Mouse (Mus musculus) heart, embryonic 15.5 days (tissue): ENCODE data around the gene Dph3. TPM values are rescaled to one million over a fixed set of nuclear protein-coding genes. Genes with fewer than 3 reads are reported as not detected.
A peak's percentile ranks its signal among the peaks of the same experiment; 100 is the strongest.

ENCODE experiments used
- ATAC-seq: fragments of 200-750 bp; cut with Nextera tagmentation; replicated peaks from 2 replicates; pipeline ENCODE4 v1.8.0; 2017; ENCODE audit warnings: low read depth, moderate TSS enrichment; ENCODE audit not compliant: insufficient number of reproducible peaks, insufficient read depth, low FRiP score
- H3K27ac ChIP-seq: fragments of 300-500 bp; sonication (generic); 2 replicates; pipeline ENCODE4 v1.5.1; 2015; ENCODE audit warnings: mild to moderate bottlenecking, inconsistent platforms
- H3K27me3 ChIP-seq: fragments of 300-500 bp; sonication (generic); 2 replicates; pipeline ENCODE4 v1.6.1; 2015; ENCODE audit warnings: inconsistent platforms
- H3K36me3 ChIP-seq: fragments of 300-500 bp; sonication (generic); 2 replicates; pipeline ENCODE4 v1.6.1; 2015; ENCODE audit warnings: mild to moderate bottlenecking, inconsistent platforms
- H3K4me1 ChIP-seq: fragments of 300-500 bp; sonication (generic); replicated peaks from 2 replicates; pipeline ENCODE4 v1.6.1; 2015; ENCODE audit warnings: inconsistent platforms
- H3K4me2 ChIP-seq: fragments of 300-500 bp; sonication (generic); 2 replicates; pipeline ENCODE4 v1.6.1; 2015; ENCODE audit warnings: inconsistent platforms, mild to moderate bottlenecking, moderate library complexity
- H3K4me3 ChIP-seq: fragments of 300-500 bp; sonication (generic); 2 replicates; pipeline ENCODE4 v1.5.1; 2015; ENCODE audit warnings: mild to moderate bottlenecking, inconsistent platforms
- H3K9ac ChIP-seq: fragments of 300-500 bp; sonication (generic); 2 replicates; pipeline ENCODE4 v1.6.1; 2015; ENCODE audit warnings: mild to moderate bottlenecking, inconsistent platforms
- H3K9me3 ChIP-seq: fragments of 300-500 bp; sonication (generic); replicated peaks from 2 replicates; pipeline ENCODE4 v1.6.1; 2016; ENCODE audit warnings: inconsistent platforms
- WGBS: fragments of 180-500 bp; shearing (Covaris S2); methylation state at CpG from one replicate; pipeline ENCODE4 v1.1.7; 2015; ENCODE audit warnings: mixed read lengths; 5-methylcytosine and 5-hydroxymethylcytosine counted together
- polyA plus RNA-seq: library from polyadenylated mRNA; unstranded; fragments of >200 nt; fragmentation: Nextera tagmentation; extraction: Ambion mirVana; gene quantifications from 2 replicates; pipeline ENCODE4 v1.2.1, GENCODE M21; 2015

Dph3 gene
- polyA plus RNA-seq, 1 experiment from 2014 or later, result 81.3 TPM

DNA sequence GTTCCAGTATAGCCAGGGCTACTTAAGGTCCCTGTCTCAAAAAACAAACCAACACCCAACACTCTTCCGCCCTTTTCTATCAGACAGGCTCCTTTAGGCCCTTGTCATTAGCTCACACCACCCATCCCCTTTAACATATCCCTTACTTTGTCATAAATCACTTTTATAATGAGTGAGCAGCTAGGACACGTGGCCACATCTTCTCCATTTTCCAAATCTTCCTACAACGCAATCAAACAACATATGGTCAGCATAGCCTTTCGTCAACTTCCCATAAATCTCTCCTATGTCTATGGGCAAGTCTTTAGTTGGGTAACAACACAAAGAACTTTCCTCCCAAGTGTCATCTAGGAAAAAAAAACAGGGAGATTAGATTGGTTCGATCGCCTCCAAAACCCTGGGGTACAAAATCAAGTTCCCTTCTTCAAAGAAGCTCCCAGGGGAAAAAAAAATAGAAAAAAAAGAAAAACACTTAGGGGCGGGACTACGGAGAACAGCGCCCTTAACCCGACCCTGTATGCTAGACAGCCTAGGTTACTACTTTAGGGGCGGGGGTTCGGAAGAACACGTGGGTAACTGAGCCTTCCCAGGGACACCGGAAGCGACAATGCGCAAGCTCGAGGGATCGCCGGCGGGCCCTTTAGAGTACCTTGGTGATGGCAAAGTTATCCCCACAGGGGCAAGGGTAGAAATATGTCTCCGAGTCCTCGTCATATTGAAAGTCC, 606 bp downstream of the Dph3 start, which contains the start of gene Oxnad1:
TSS of gene Oxnad1 (plus strand) at position 614 of the 725 bp plus-strand sequence.
- no peaks in the 10 kb centered on the region for H3K9me3 ChIP-seq
- peaks cover 22% of the 10 kb centered on the region for H3K36me3 ChIP-seq
- peak within 1 kb of the TSS; percentile 64 for H3K4me2 ChIP-seq
- H3K27ac ChIP-seq, result peak within 1 kb of the TSS; percentile 94
- H3K9ac ChIP-seq, result peak within 1 kb of the TSS; percentile 62
- peak; percentile 92 for ATAC-seq
- 3% methylated on average over 22 of the region's 22 CpGs for WGBS
- peaks cover 11% of the 10 kb centered on the region for H3K4me1 ChIP-seq
- H3K27me3 ChIP-seq, result no peaks in the 10 kb centered on the region
- peak within 1 kb of the TSS; percentile 70 for H3K4me3 ChIP-seq

DNA sequence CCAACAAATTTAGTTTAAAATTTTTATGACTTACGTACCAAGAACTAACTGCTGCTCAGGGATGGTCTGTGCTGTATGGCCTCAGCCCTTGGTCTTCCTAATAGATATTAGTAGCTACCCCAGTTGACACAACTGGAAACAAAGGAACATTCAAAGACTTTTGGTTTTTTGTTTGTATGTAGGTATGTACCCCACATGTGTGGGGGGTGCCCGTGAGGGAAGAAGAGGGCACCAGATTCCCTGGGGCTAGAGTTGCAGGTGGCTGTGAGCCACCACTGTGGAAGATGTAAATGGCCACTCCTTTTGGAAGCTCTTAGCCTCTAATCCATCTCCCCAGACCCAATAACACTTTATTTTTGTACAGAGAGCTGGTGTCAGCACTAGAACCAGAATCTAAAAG, 2.1 kb downstream of the Dph3 start:
- WGBS, result 90% methylated on average over 2 of the region's 2 CpGs
- ATAC-seq, result no peak
- Histone ChIP-seq H3K4me1 (peaks cover 9% of the 10 kb centered on the region), H3K4me2 (no peak overlapping the region), H3K27me3 (no peaks in the 10 kb centered on the region), H3K9me3 (no peaks in the 10 kb centered on the region), H3K4me3 (no peak overlapping the region), H3K9ac (no peak overlapping the region), H3K27ac (no peak overlapping the region), H3K36me3 (peaks cover 22% of the 10 kb centered on the region)

DNA sequence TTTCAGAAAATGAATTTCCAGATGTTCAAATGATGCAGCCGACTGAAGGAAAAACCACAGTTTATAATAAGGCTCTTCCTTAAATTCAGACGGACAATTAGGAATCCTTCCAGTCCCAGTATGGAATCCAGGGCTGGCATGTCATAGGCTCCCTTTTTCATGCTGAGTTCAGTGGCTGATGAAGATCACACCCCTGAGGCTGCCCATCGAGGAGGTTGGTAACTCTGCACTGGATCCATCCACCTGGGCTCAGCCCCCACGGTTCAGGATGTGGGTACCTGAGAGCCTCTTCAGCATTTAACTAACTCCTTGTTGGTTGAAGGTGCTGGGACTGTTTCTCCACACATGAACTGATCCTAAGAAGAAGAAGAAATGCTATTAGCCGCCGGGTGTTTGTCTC, 2.6 kb downstream of the Dph3 start:
- no peaks in the 10 kb centered on the region for H3K9me3 ChIP-seq
- 92% methylated on average over 6 of the region's 6 CpGs for WGBS
- ATAC-seq, result no peak
- H3K27ac ChIP-seq, result no peak overlapping the region
- H3K9ac ChIP-seq, result no peak overlapping the region
- H3K4me1 ChIP-seq, result peaks cover 9% of the 10 kb centered on the region
- peaks cover 22% of the 10 kb centered on the region for H3K36me3 ChIP-seq
- H3K4me3 ChIP-seq, result no peak overlapping the region
- no peaks in the 10 kb centered on the region for H3K27me3 ChIP-seq
- no peak overlapping the region for H3K4me2 ChIP-seq

DNA sequence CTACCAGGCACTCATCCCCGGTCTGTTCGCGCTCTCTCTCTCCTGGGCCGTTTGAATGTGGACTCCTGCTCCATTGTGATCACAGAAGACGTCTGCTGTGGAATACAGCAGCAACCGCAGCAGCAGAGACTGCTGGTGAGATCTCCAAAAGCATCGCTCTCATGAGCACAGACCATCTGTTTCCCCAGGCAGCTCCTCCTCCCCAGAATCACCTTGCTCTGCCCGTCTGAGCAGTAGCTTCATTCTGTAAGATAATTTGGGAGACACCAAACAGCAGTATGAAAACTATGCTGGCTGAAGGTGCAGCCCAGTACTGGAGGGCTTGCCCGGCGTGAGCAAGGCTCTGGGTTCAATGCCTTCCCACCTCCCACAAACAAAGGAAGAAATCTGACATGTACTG, 4.5 kb downstream of the Dph3 start:
- no peak overlapping the region for H3K27ac ChIP-seq
- no peak overlapping the region for H3K4me3 ChIP-seq
- peaks cover 3% of the 10 kb centered on the region; the same call in 1 of the 2 replicates for H3K4me1 ChIP-seq
- peaks cover 22% of the 10 kb centered on the region for H3K36me3 ChIP-seq
- no peaks in the 10 kb centered on the region for H3K9me3 ChIP-seq
- no peak for ATAC-seq
- no peak overlapping the region for H3K4me2 ChIP-seq
- H3K27me3 ChIP-seq, result no peaks in the 10 kb centered on the region
- no peak overlapping the region for H3K9ac ChIP-seq
- WGBS, result 82% methylated on average over 10 of the region's 10 CpGs

DNA sequence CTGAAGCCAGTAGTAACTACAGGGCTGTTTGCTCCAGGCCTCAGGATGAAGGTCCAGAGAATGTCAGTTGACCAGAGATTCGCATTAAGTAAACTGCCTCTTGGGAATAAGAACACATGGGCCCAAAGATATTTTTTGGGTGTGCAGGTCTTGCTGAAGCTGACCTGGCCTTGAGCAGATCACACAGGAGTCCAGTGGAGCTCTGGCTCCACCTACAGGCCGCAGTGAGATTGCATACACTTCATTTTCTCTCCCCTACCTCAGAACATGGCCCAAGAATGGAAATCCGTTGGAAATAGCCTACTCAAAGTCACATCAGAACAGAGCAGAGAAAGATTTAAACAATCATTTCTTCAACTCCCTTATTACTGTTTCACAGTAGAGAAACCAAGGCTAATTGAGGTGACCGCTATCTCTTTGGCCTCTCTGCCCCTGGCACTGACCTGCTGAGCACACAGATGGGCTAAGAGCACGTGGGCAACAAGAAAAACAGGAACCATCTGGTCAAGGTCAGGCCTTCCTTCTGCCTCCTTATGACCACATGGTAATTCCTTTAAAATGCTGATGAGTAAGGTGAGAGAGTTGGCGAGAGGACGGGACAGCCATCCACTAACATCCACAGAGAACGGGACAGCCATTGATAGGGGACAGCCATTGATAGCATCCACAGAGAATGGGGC, 8.5 kb downstream of the Dph3 start:
- Histone ChIP-seq H3K27ac (no peak overlapping the region), H3K4me3 (no peak overlapping the region), H3K4me2 (no peak overlapping the region), H3K27me3 (no peaks in the 10 kb centered on the region), H3K36me3 (peaks cover 11% of the 10 kb centered on the region), H3K4me1 (peaks cover 18% of the 10 kb centered on the region), H3K9ac (no peak overlapping the region), H3K9me3 (no peaks in the 10 kb centered on the region)
- ATAC-seq, result no peak
- 44% methylated on average over 8 of the region's 8 CpGs for WGBS

DNA sequence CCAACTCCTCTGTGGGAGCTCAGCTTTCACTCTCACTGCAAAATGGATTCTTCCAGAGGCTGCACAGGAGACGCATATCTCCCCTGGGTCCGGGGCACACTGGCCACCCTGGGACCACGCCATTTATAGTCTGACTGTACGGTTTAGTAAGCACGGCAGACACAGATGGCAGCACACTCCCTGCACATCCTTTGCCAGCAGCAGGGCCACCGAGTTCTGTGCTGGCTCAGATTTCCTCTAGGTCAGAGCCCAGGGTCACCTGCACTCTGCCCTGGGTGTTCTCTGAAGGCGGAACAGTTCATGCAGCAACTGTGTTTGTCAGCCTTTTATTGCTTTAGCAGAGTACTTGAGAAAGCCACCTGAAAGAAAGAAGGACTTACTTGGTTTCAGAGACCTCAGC, 11.6 kb downstream of the Dph3 start:
- no peak for ATAC-seq
- H3K4me2 ChIP-seq, result no peak overlapping the region
- no peak overlapping the region for H3K9ac ChIP-seq

DNA sequence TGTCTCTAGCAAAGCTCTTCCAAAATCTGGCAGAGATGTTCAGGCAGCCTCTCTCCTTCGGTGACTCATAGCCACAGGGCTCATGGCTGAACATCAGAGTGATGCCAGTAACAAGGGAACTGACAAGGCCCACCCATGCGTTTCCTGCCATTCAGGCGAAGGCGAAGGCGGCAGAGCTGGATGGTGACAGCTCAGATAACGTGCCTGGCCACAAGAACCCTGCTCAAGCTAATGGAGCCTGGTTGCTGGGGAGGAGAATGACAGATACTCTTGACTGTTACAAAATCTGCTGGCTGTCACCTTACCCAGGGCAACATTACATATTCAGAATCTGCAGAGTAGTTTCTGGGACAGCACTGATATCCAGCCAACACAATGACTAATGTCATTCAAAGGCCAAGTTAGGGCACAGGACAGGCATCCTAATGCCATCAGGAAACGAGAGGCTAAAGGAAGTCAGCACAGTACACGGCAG, 12.3 kb downstream of the Dph3 start:
- H3K27me3 ChIP-seq, result no peaks in the 10 kb centered on the region
- no peak overlapping the region for H3K4me3 ChIP-seq
- H3K9ac ChIP-seq, result no peak overlapping the region
- H3K4me2 ChIP-seq, result no peak overlapping the region
- WGBS, result 15% methylated on average over 8 of the region's 8 CpGs
- peak overlapping the region; percentile 74 for H3K27ac ChIP-seq
- ATAC-seq, result peak; percentile 83
- no peaks in the 10 kb centered on the region for H3K36me3 ChIP-seq
- no peaks in the 10 kb centered on the region for H3K9me3 ChIP-seq
- peaks cover 18% of the 10 kb centered on the region for H3K4me1 ChIP-seq

More for the DNA sequence above, 11.6 kb downstream of the Dph3 start:
- Histone ChIP-seq H3K9me3 (no peaks in the 10 kb centered on the region), H3K4me3 (no peak overlapping the region), H3K27ac (peak overlapping the region; percentile 74), H3K36me3 (no peaks in the 10 kb centered on the region), H3K27me3 (no peaks in the 10 kb centered on the region), H3K4me1 (peaks cover 18% of the 10 kb centered on the region)
- 54% methylated on average over 7 of the region's 7 CpGs for WGBS

DNA sequence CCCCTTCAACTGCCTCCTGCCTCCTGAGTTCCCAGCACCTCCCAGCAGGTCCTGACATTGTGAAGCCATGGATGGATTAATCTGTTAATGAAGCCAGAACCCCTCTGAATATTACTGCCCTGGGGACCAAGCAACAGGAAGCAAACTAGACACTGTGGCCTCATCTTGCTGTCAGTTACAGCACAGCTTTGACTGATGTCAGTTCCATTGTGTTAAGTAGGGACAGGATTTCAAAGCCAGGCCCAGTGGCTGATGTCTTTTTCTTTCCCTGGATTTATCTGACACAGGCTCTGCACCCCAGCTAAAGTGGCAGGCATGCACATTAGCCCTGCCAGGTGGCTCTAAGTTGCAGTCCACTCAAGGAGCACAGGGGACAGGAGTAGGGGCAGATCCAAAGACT, 12.7 kb downstream of the Dph3 start:
- H3K27me3 ChIP-seq, result no peaks in the 10 kb centered on the region
- no peaks in the 10 kb centered on the region for H3K9me3 ChIP-seq
- no peak overlapping the region for H3K4me2 ChIP-seq
- ATAC-seq, result peak; percentile 8; the same call in 1 of the 2 replicates
- no peak overlapping the region for H3K4me3 ChIP-seq
- H3K36me3 ChIP-seq, result no peaks in the 10 kb centered on the region
- H3K9ac ChIP-seq, result no peak overlapping the region
- peaks cover 18% of the 10 kb centered on the region for H3K4me1 ChIP-seq
- H3K27ac ChIP-seq, result peak overlapping the region; percentile 74

DNA sequence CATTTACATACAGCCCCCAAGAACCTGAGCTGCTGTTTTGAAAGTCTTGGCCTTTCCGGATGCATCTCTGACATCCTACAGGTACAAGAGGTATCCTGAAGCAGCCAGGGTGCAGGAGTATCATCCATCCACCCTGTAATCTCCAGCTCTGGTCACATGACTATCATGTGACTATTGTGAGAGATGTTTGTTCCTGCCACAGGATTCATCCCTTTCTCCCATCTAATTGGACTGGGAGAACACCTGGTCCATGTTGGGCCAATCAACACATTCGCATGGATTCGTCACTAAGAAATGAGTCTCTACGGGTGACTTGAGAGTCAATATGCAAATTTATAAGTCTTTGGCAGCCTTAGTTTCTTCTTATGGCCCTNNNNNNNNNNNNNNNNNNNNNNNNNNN, 24.1 kb downstream of the Dph3 start:
- Histone ChIP-seq H3K4me1 (peaks cover under 1% of the 10 kb centered on the region; the same call in 1 of the 2 replicates), H3K4me2 (no peak overlapping the region), H3K9ac (no peak overlapping the region), H3K36me3 (no peaks in the 10 kb centered on the region), H3K9me3 (0 out of 2 replicates have a peak, but pooled peaks cover 5% of the 10 kb centered on the region), H3K27ac (no peak overlapping the region), H3K27me3 (no peaks in the 10 kb centered on the region), H3K4me3 (no peak overlapping the region)
- ATAC-seq, result no peak
- 85% methylated on average over 4 of the region's 4 CpGs for WGBS

DNA sequence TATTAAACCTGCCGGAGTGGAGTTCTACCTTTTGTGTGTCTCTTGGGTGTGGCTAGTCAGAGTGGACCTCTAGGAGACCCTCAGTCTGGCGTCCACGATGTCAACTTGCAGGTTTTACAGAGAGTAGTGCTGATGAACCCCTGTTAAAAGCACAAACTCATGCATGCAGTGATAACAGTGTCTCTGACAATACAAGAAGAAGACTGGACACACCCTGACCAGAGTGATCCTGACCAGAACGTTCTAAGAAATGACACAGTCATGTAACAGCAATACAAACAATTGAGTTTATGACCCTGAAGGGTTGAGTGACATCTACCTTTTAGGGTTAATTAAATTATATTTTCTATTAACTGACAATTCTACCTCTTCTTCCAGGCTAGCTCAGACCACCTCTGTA, 27.9 kb downstream of the Dph3 start:
- H3K27me3 ChIP-seq, result no peaks in the 10 kb centered on the region
- no peak overlapping the region for H3K9ac ChIP-seq
- H3K9me3 ChIP-seq, result no peaks in the 10 kb centered on the region
- 75% methylated on average over 4 of the region's 4 CpGs for WGBS
- ATAC-seq, result no peak
- peaks cover 22% of the 10 kb centered on the region for H3K4me1 ChIP-seq
- no peak overlapping the region for H3K27ac ChIP-seq
- no peaks in the 10 kb centered on the region for H3K36me3 ChIP-seq
- no peak overlapping the region for H3K4me3 ChIP-seq
- no peak overlapping the region for H3K4me2 ChIP-seq

DNA sequence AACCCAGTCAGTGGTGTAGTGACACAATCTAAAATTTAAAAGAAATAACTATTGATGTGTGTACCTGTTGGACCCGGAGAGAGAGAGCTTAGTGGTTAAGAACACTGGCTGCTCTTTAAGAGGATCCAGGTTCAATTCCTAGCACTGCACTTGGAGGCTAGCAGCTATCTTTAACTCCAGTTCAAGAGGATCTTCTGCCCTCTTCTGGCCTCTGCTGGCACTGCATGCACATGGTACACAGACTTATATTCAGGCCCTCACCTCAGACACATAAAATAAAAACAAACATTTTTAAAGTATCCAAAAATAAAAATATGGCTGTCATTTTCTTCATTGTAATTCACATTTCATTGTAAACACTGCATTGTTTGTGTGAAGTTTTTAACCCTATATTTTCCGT, 28.9 kb downstream of the Dph3 start:
- peaks cover 22% of the 10 kb centered on the region for H3K4me1 ChIP-seq
- H3K4me3 ChIP-seq, result no peak overlapping the region
- H3K9ac ChIP-seq, result no peak overlapping the region
- no peak for ATAC-seq
- no peaks in the 10 kb centered on the region for H3K9me3 ChIP-seq
- H3K27ac ChIP-seq, result no peak overlapping the region
- no peaks in the 10 kb centered on the region for H3K36me3 ChIP-seq
- no peaks in the 10 kb centered on the region for H3K27me3 ChIP-seq
- no peak overlapping the region for H3K4me2 ChIP-seq
- WGBS, result 91% methylated on average over 2 of the region's 2 CpGs
